Mouse (Mus musculus): ENCODE measurements at regions not wholly inside any gene's neighbourhood (a gene's known extent, or its start where the extent isn't known, plus 50 kb on each side); places are given as distances from the start of the nearest gene placed in this dataset.

- ATAC-seq (replicated peaks; ENCODE audit: low read depth, poor library complexity, severe bottlenecking), result no peak
These were observed 217.6 kb downstream of the Fam173b start for GRCm38 (mm10) chr15:31819219-31819618.

GRCm38 (mm10) chr15:31827219-31827618 lies 225.6 kb downstream of the Fam173b start:
- ATAC-seq (replicated peaks; ENCODE audit: low read depth, poor library complexity, severe bottlenecking), result no peak

GRCm38 (mm10) chr15:31841519-31841918 lies 239.9 kb downstream of the Fam173b start:
- ATAC-seq (replicated peaks; ENCODE audit: low read depth, poor library complexity, severe bottlenecking), result no peak

GRCm38 (mm10) chr15:31854764-31855163 lies 253.1 kb downstream of the Fam173b start:
- ATAC-seq (replicated peaks; ENCODE audit: low read depth, poor library complexity, severe bottlenecking), result no peak

GRCm38 (mm10) chr15:31855188-31855587 lies 253.5 kb downstream of the Fam173b start:
- ATAC-seq (replicated peaks; ENCODE audit: low read depth, poor library complexity, severe bottlenecking), result no peak

- ATAC-seq (replicated peaks; ENCODE audit: low read depth, poor library complexity, severe bottlenecking), result no peak
These were observed 267.4 kb downstream of the Fam173b start for GRCm38 (mm10) chr15:31869100-31869499.

- ATAC-seq (replicated peaks; ENCODE audit: low read depth, poor library complexity, severe bottlenecking), result no peak
These were observed 268.2 kb downstream of the Fam173b start for GRCm38 (mm10) chr15:31869673-31870417.

GRCm38 (mm10) chr15:31875436-31875835 lies 273.8 kb downstream of the Fam173b start:
- no peak for ATAC-seq (replicated peaks; ENCODE audit: low read depth, poor library complexity, severe bottlenecking)

- ATAC-seq (replicated peaks; ENCODE audit: low read depth, poor library complexity, severe bottlenecking), result no peak
These were observed 278.8 kb downstream of the Fam173b start for GRCm38 (mm10) chr15:31880479-31880878.

GRCm38 (mm10) chr15:31882331-31882730 lies 280.7 kb downstream of the Fam173b start:
- ATAC-seq (replicated peaks; ENCODE audit: low read depth, poor library complexity, severe bottlenecking), result no peak

GRCm38 (mm10) chr15:31883516-31883915 lies 281.9 kb downstream of the Fam173b start:
- ATAC-seq (replicated peaks; ENCODE audit: low read depth, poor library complexity, severe bottlenecking), result no peak

- ATAC-seq (replicated peaks; ENCODE audit: low read depth, poor library complexity, severe bottlenecking), result no peak
These were observed 278.0 kb upstream of the Tas2r119 start for GRCm38 (mm10) chr15:31898904-31899650.

- ATAC-seq (replicated peaks; ENCODE audit: low read depth, poor library complexity, severe bottlenecking), result no peak
These were observed 276.8 kb upstream of the Tas2r119 start for GRCm38 (mm10) chr15:31900325-31900724.

- no peak for ATAC-seq (replicated peaks; ENCODE audit: low read depth, poor library complexity, severe bottlenecking)
These were observed 268.7 kb upstream of the Tas2r119 start for GRCm38 (mm10) chr15:31908432-31908831.

GRCm38 (mm10) chr15:31911978-31912377 lies 265.1 kb upstream of the Tas2r119 start:
- ATAC-seq (replicated peaks; ENCODE audit: low read depth, poor library complexity, severe bottlenecking), result no peak

- ATAC-seq (replicated peaks; ENCODE audit: low read depth, poor library complexity, severe bottlenecking), result no peak
These were observed 255.6 kb upstream of the Tas2r119 start for GRCm38 (mm10) chr15:31921485-31921884.

- no peak for ATAC-seq (replicated peaks; ENCODE audit: low read depth, poor library complexity, severe bottlenecking)
These were observed 216.8 kb upstream of the Tas2r119 start for GRCm38 (mm10) chr15:31960301-31960700.

GRCm38 (mm10) chr15:31961963-31962362 lies 215.1 kb upstream of the Tas2r119 start:
- no peak for ATAC-seq (replicated peaks; ENCODE audit: low read depth, poor library complexity, severe bottlenecking)

GRCm38 (mm10) chr15:31964911-31965310 lies 212.2 kb upstream of the Tas2r119 start:
- ATAC-seq (replicated peaks; ENCODE audit: low read depth, poor library complexity, severe bottlenecking), result no peak

- ATAC-seq (replicated peaks; ENCODE audit: low read depth, poor library complexity, severe bottlenecking), result peak; percentile 68
These were observed 211.5 kb upstream of the Tas2r119 start for GRCm38 (mm10) chr15:31965542-31965941.

GRCm38 (mm10) chr15:31972891-31973290 lies 204.2 kb upstream of the Tas2r119 start:
- no peak for ATAC-seq (replicated peaks; ENCODE audit: low read depth, poor library complexity, severe bottlenecking)
